Comparison of ENCODE assay signal across 9 mouse cellular contexts in the genomic region with DNA sequence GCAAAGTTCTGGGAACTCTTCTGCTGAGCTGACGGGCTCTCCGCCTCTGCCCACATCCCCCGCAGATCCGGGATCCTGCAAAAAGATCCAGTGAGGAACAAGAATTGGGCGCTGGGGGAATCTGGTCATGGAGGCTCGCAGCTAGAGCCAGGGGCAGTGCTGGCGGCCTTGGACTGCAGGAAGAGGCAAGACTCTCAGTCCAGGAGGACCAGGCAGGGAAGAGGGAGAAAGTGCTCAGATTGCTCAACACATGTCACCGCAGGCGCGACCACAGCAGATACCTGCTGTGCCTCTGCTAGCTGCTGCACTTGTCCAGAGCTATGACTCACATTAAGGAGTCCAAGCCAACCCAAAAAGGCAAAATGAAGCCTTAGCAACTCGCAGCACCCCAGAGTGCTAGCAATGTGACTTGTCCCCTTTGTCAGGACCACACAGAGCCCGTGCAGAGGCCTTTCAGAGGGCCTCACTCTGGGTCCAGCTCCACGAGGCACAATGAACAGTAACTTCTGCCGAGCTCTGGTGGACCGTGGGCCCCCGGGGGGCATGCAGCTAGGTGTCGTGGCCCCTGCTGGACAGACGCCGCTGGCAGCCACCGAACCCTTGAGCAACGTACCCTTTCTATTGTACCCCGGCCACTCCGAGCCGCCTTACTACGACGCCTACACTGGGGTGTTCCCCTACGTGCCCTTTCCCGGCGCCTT. TPM values are rescaled to one million over a fixed set of nuclear protein-coding genes. Genes with fewer than 3 reads are reported as not detected.
A peak's percentile ranks its signal among the peaks of the same experiment; 100 is the strongest.
DNase-seq lines count a peak whose midpoint lies in the region; ATAC-seq and TF ChIP-seq lines count a peak whose summit lies in the region.
"Had no signal": no experiment of that assay in that cellular context is flagged by ENCODE, and none has a peak within 500 bp of the region (broad histone marks: within the 10 kb centered on the region; RNA-seq: fewer than 3 reads in every experiment).

A gene (plus strand): TSS at position 493 of the 701 bp plus-strand sequence.

- DNase-seq in layer of hippocampus, adult 2 months (ENCODE audit: low spot score in 2 of 2) = no peak
- no peak for DNase-seq in layer of hippocampus, postnatal 14 days (ENCODE audit: low spot score in 2 of 2)
- no peak for DNase-seq in neural tube, embryonic 11.5 days (ENCODE audit: low spot score)
- DNase-seq in cerebellum, postnatal 36 days = no peak
- no peak for DNase-seq in testis, postnatal 14 days (ENCODE audit: low spot score)
- DNase-seq in adipocyte (ENCODE audit: low spot score) = no peak

- H3K4me3 ChIP-seq in layer of hippocampus, adult 2 months = peak within 1 kb of the TSS; percentile 44
- H3K4me3 ChIP-seq in embryonic facial prominence, embryonic 12.5 days = peak within 1 kb of the TSS; percentile 30
- H3K4me3 ChIP-seq in intestine, postnatal 0 days (ENCODE audit: low read depth, low read length) = peak within 1 kb of the TSS; percentile 21; the same call in 1 of the 2 replicates
- peak within 1 kb of the TSS; percentile 25 for H3K4me3 ChIP-seq in neural tube, embryonic 11.5 days (ENCODE audit: low read depth, low read length)

- WGBS in embryonic facial prominence, embryonic 12.5 days = 20% methylated on average over 29 of the region's 29 CpGs
- 30% methylated on average over 29 of the region's 29 CpGs for whole genome bisulfite sequencing in intestine, postnatal 0 days
- 21% methylated on average over 28 of the region's 29 CpGs for WGBS in neural tube, embryonic 11.5 days

- peaks cover 45% of the 10 kb centered on the region for H3K27me3 ChIP-seq in embryonic facial prominence, embryonic 12.5 days
- H3K27me3 ChIP-seq in intestine, postnatal 0 days (replicated peaks; ENCODE audit: control insufficient read depth, insufficient read depth, low read length) = peaks cover 43% of the 10 kb centered on the region
- peaks cover 20% of the 10 kb centered on the region for H3K27me3 ChIP-seq in neural tube, embryonic 11.5 days (ENCODE audit: control insufficient read depth, insufficient read depth, low read length)

- peak within 1 kb of the TSS; percentile 20; the same call in 1 of the 2 replicates for H3K9ac ChIP-seq in embryonic facial prominence, embryonic 12.5 days
- H3K9ac ChIP-seq in intestine, postnatal 0 days (ENCODE audit: low read depth, low read length) = 0 out of 2 replicates have a peak within 1 kb of the TSS, but pooled peaks have one; percentile 17
- H3K9ac ChIP-seq in neural tube, embryonic 11.5 days (ENCODE audit: low read length) = peak within 1 kb of the TSS; percentile 19

- H3K36me3 ChIP-seq in embryonic facial prominence, embryonic 12.5 days = no peaks in the 10 kb centered on the region
- H3K36me3 ChIP-seq in intestine, postnatal 0 days (ENCODE audit: control insufficient read depth, insufficient read depth) = no peaks in the 10 kb centered on the region
- no peaks in the 10 kb centered on the region for H3K36me3 ChIP-seq in neural tube, embryonic 11.5 days (ENCODE audit: control insufficient read depth, insufficient read depth, low read length)

- peak within 1 kb of the TSS; percentile 48; the same call in 1 of the 2 replicates for H3K27ac ChIP-seq in layer of hippocampus, adult 2 months
- no peak within 1 kb of the TSS for H3K27ac ChIP-seq in embryonic facial prominence, embryonic 12.5 days
- H3K27ac ChIP-seq in intestine, postnatal 0 days (ENCODE audit: low read depth, low read length) = no peak within 1 kb of the TSS
- H3K27ac ChIP-seq in neural tube, embryonic 11.5 days (ENCODE audit: low read depth, low read length) = no peak within 1 kb of the TSS

- peak within 1 kb of the TSS; percentile 57 for H3K4me2 ChIP-seq in embryonic facial prominence, embryonic 12.5 days (replicated peaks)
- peak within 1 kb of the TSS; percentile 60 for H3K4me2 ChIP-seq in intestine, postnatal 0 days (replicated peaks; ENCODE audit: low read depth)
- H3K4me2 ChIP-seq in neural tube, embryonic 11.5 days (ENCODE audit: low read depth) = peak within 1 kb of the TSS; percentile 43

- TF ChIP-seq CTCF in layer of hippocampus, adult 2 months (conservative IDR thresholded peaks at IDR 0.05) = no peak
- no peak for TF ChIP-seq CTCF in intestine, postnatal 0 days (IDR thresholded peaks at IDR 0.05; ENCODE audit: low read depth)

- no peaks in the 10 kb centered on the region for H3K9me3 ChIP-seq in embryonic facial prominence, embryonic 12.5 days
- no peaks in the 10 kb centered on the region for H3K9me3 ChIP-seq in intestine, postnatal 0 days (ENCODE audit: control insufficient read depth)
- no peaks in the 10 kb centered on the region for H3K9me3 ChIP-seq in neural tube, embryonic 11.5 days (ENCODE audit: control insufficient read depth, low read length)

- no peak for ATAC-seq in embryonic facial prominence, embryonic 12.5 days (ENCODE audit: insufficient number of reproducible peaks, insufficient read depth, low FRiP score, low TSS enrichment)
- ATAC-seq in intestine, postnatal 0 days = no peak
- no peak for ATAC-seq in neural tube, embryonic 11.5 days (ENCODE audit: insufficient read depth, low FRiP score, low TSS enrichment)

- peaks cover 8% of the 10 kb centered on the region for H3K4me1 ChIP-seq in embryonic facial prominence, embryonic 12.5 days
- H3K4me1 ChIP-seq in intestine, postnatal 0 days (replicated peaks; ENCODE audit: control insufficient read depth, insufficient read depth, low read length) = no peaks in the 10 kb centered on the region
- H3K4me1 ChIP-seq in neural tube, embryonic 11.5 days (ENCODE audit: control insufficient read depth, insufficient read depth, low read length) = peaks cover 6% of the 10 kb centered on the region; the same call in 1 of the 2 replicates

RNA-seq across cellular contexts. Expression of the gene that starts here (rescaled TPM):
- not detected for total RNA-seq in layer of hippocampus, adult 2 months (2021)
- total RNA-seq in layer of hippocampus, postnatal 14 days (2021) = not detected
- polyA plus RNA-seq in embryonic facial prominence, embryonic 12.5 days (2016; fragmentation: Nextera tagmentation; extraction: Ambion mirVana) = 0.42 TPM in 1 of 2 replicates, not detected in the other
- polyA plus RNA-seq in intestine, postnatal 0 days (2015; fragmentation: Nextera tagmentation; extraction: Ambion mirVana) = not detected in 2 replicates
- polyA plus RNA-seq in neural tube, embryonic 11.5 days (2014; fragmentation: Nextera tagmentation; extraction: Ambion mirVana) = not detected in 2 replicates
- total RNA-seq: adrenal gland, postnatal 36 days had no signal
